Mouse (Mus musculus): ENCODE measurements around the gene Mef2c. TPM values are rescaled to one million over a fixed set of nuclear protein-coding genes. Genes with fewer than 3 reads are reported as not detected.

Gene Mef2c
- polyA plus RNA-seq, 1 experiment from 2014 or later: 30.6 TPM

- WGBS: 53% methylated on average over 8 of the region's 8 CpGs
- ATAC-seq: no peak
- H3K27ac ChIP-seq (ENCODE audit: low read length): no peak overlapping the region
- H3K4me2 ChIP-seq (ENCODE audit: low read depth, low read length): no peak overlapping the region
- H3K36me3 ChIP-seq (ENCODE audit: control insufficient read depth, insufficient read depth, low read length): no peaks in the 10 kb centered on the region
- no peak overlapping the region for H3K9ac ChIP-seq (ENCODE audit: low read depth, low read length)
- no peak overlapping the region for H3K4me3 ChIP-seq (ENCODE audit: low read length)
- H3K4me1 ChIP-seq (ENCODE audit: control insufficient read depth, insufficient read depth, low read length): 0 out of 2 replicates have a peak, but pooled peaks cover 3% of the 10 kb centered on the region
- no peaks in the 10 kb centered on the region for H3K9me3 ChIP-seq (ENCODE audit: control insufficient read depth, low read length)
- H3K27me3 ChIP-seq (replicated peaks; ENCODE audit: control insufficient read depth, insufficient read depth, low read length): no peaks in the 10 kb centered on the region
These were observed 70.2 kb downstream of the Mef2c start for GRCm38 (mm10) chr13:83573855-83574583.

DNA sequence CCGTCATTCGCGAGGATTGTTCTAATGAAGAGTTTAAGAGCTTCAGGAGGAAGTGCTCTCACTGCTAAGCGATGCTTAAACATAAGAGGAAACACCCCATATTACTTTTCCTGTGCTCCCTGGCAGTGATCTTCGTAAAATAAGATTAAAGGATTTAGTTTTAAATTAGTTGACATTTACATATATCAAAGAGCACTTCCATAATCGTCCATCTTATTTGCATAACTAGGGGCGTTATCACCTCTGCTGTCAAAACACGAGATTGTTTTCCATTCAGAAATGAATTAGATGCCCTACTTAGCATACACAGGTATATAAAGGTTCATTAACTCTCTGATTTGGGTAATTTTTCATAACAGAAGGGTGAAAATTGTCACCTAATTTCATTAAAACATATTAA lies 71.0 kb downstream of the Mef2c start:
- H3K4me3 ChIP-seq (ENCODE audit: low read length): no peak overlapping the region
- no peak overlapping the region for H3K4me2 ChIP-seq (ENCODE audit: low read depth, low read length)
- 71% methylated on average over 8 of the region's 8 CpGs for WGBS
- ATAC-seq: no peak
- H3K27ac ChIP-seq (ENCODE audit: low read length): no peak overlapping the region
- H3K27me3 ChIP-seq (replicated peaks; ENCODE audit: control insufficient read depth, insufficient read depth, low read length): no peaks in the 10 kb centered on the region
- no peaks in the 10 kb centered on the region for H3K9me3 ChIP-seq (ENCODE audit: control insufficient read depth, low read length)
- no peaks in the 10 kb centered on the region for H3K36me3 ChIP-seq (ENCODE audit: control insufficient read depth, insufficient read depth, low read length)
- 0 out of 2 replicates have a peak, but pooled peaks cover 3% of the 10 kb centered on the region for H3K4me1 ChIP-seq (ENCODE audit: control insufficient read depth, insufficient read depth, low read length)
- no peak overlapping the region for H3K9ac ChIP-seq (ENCODE audit: low read depth, low read length)

- Histone ChIP-seq H3K9ac (ENCODE audit: low read depth, low read length) (no peak overlapping the region), H3K4me2 (ENCODE audit: low read depth, low read length) (no peak overlapping the region), H3K9me3 (ENCODE audit: control insufficient read depth, low read length) (no peaks in the 10 kb centered on the region), H3K4me1 (ENCODE audit: control insufficient read depth, insufficient read depth, low read length) (no peaks in the 10 kb centered on the region), H3K27ac (ENCODE audit: low read length) (no peak overlapping the region), H3K36me3 (ENCODE audit: control insufficient read depth, insufficient read depth, low read length) (no peaks in the 10 kb centered on the region), H3K4me3 (ENCODE audit: low read length) (no peak overlapping the region), H3K27me3 (replicated peaks; ENCODE audit: control insufficient read depth, insufficient read depth, low read length) (no peaks in the 10 kb centered on the region)
- 89% methylated on average over 3 of the region's 3 CpGs for WGBS
- ATAC-seq: no peak
These were observed 75.6 kb downstream of the Mef2c start for GRCm38 (mm10) chr13:83579410-83579809.

GRCm38 (mm10) chr13:83580856-83581255 lies 77.0 kb downstream of the Mef2c start:
- Histone ChIP-seq H3K4me2 (ENCODE audit: low read depth, low read length) (no peak overlapping the region), H3K9ac (ENCODE audit: low read depth, low read length) (no peak overlapping the region), H3K36me3 (ENCODE audit: control insufficient read depth, insufficient read depth, low read length) (no peaks in the 10 kb centered on the region), H3K27ac (ENCODE audit: low read length) (no peak overlapping the region), H3K4me3 (ENCODE audit: low read length) (no peak overlapping the region), H3K9me3 (ENCODE audit: control insufficient read depth, low read length) (no peaks in the 10 kb centered on the region), H3K27me3 (replicated peaks; ENCODE audit: control insufficient read depth, insufficient read depth, low read length) (no peaks in the 10 kb centered on the region), H3K4me1 (ENCODE audit: control insufficient read depth, insufficient read depth, low read length) (no peaks in the 10 kb centered on the region)
- 88% methylated on average over 5 of the region's 5 CpGs for WGBS
- ATAC-seq: no peak

DNA sequence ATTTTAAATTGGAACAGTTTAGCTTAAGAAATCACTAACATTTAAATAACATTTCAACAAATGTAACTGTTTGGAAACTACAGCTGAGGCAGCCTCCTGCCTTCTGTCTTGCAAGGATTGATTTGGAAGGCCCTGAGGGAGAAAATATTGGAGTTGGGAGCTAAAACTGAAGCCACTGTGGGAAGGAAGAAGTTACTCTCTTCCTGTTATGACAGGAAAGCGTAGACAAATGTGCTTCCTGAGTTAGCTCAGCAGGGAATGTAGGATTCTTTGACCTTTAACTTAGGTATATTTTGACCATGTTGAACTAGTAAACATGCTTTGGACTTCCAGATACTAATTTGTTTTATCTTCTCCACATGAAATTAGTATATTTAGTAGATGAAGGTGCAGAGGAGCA lies 78.7 kb downstream of the Mef2c start:
- H3K27me3 ChIP-seq (replicated peaks; ENCODE audit: control insufficient read depth, insufficient read depth, low read length): no peaks in the 10 kb centered on the region
- no peak overlapping the region for H3K4me3 ChIP-seq (ENCODE audit: low read length)
- H3K4me2 ChIP-seq (ENCODE audit: low read depth, low read length): no peak overlapping the region
- H3K9ac ChIP-seq (ENCODE audit: low read depth, low read length): no peak overlapping the region
- whole genome bisulfite sequencing: 86% methylated on average over 1 of the region's 1 CpGs
- H3K27ac ChIP-seq (ENCODE audit: low read length): no peak overlapping the region
- no peaks in the 10 kb centered on the region for H3K9me3 ChIP-seq (ENCODE audit: control insufficient read depth, low read length)
- no peaks in the 10 kb centered on the region for H3K4me1 ChIP-seq (ENCODE audit: control insufficient read depth, insufficient read depth, low read length)
- no peaks in the 10 kb centered on the region for H3K36me3 ChIP-seq (ENCODE audit: control insufficient read depth, insufficient read depth, low read length)
- no peak for ATAC-seq

DNA sequence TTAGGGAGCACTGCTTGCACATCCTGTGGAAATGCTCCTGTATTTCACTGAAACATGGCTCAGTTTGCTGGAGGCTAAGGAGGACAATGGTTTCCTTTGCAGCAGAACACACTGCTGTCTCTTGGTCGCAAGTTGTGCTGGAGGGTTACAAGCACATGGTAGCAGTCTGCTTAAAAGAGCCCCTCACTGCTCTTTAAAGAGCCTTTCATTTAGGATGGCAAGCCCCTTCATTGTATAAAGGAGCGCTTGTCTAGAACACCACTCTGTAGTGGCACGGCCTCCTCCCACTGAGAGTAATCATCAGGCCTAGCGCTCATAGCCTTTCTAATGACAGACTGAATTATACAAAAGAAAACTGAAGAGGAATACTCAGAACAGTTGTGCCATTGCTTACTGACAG lies 80.0 kb downstream of the Mef2c start:
- H3K4me2 ChIP-seq (ENCODE audit: low read depth, low read length): no peak overlapping the region
- H3K4me1 ChIP-seq (ENCODE audit: control insufficient read depth, insufficient read depth, low read length): no peaks in the 10 kb centered on the region
- H3K4me3 ChIP-seq (ENCODE audit: low read length): no peak overlapping the region
- no peaks in the 10 kb centered on the region for H3K9me3 ChIP-seq (ENCODE audit: control insufficient read depth, low read length)
- 86% methylated on average over 4 of the region's 4 CpGs for WGBS
- H3K27me3 ChIP-seq (replicated peaks; ENCODE audit: control insufficient read depth, insufficient read depth, low read length): no peaks in the 10 kb centered on the region
- no peak for ATAC-seq
- H3K9ac ChIP-seq (ENCODE audit: low read depth, low read length): no peak overlapping the region
- no peaks in the 10 kb centered on the region for H3K36me3 ChIP-seq (ENCODE audit: control insufficient read depth, insufficient read depth, low read length)
- no peak overlapping the region for H3K27ac ChIP-seq (ENCODE audit: low read length)

- no peak for ATAC-seq
- no peaks in the 10 kb centered on the region for H3K4me1 ChIP-seq (ENCODE audit: control insufficient read depth, insufficient read depth, low read length)
- no peak overlapping the region for H3K27ac ChIP-seq (ENCODE audit: low read length)
- no peak overlapping the region for H3K4me3 ChIP-seq (ENCODE audit: low read length)
- H3K4me2 ChIP-seq (ENCODE audit: low read depth, low read length): no peak overlapping the region
- 82% methylated on average over 5 of the region's 5 CpGs for WGBS
- no peaks in the 10 kb centered on the region for H3K9me3 ChIP-seq (ENCODE audit: control insufficient read depth, low read length)
- H3K36me3 ChIP-seq (ENCODE audit: control insufficient read depth, insufficient read depth, low read length): no peaks in the 10 kb centered on the region
- H3K9ac ChIP-seq (ENCODE audit: low read depth, low read length): no peak overlapping the region
- no peaks in the 10 kb centered on the region for H3K27me3 ChIP-seq (replicated peaks; ENCODE audit: control insufficient read depth, insufficient read depth, low read length)
These were observed 81.5 kb downstream of the Mef2c start for GRCm38 (mm10) chr13:83585359-83585758.

DNA sequence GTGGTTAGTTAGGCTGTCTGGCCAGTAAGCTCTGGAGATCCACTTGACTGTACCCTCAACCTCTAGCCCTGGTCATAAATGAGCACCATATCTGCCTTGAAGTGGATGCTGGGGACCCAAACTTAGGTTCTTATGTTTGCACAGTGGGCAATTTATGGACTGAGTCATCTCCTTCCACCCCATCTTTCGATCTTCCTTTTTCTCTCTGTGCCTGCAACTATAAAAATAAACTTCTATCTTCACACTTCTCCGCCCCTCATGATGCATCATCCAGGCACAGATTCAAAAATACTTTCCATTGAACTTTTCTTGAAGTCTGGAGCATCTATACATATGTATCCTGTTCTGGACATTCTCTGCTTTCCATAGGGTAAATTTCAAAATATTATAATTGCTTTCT lies 84.4 kb downstream of the Mef2c start:
- 69% methylated on average over 2 of the region's 2 CpGs for WGBS
- no peak overlapping the region for H3K9ac ChIP-seq (ENCODE audit: low read depth, low read length)
- no peak for ATAC-seq
- no peak overlapping the region for H3K27ac ChIP-seq (ENCODE audit: low read length)
- no peak overlapping the region for H3K4me2 ChIP-seq (ENCODE audit: low read depth, low read length)
- H3K4me1 ChIP-seq (ENCODE audit: control insufficient read depth, insufficient read depth, low read length): no peaks in the 10 kb centered on the region
- H3K36me3 ChIP-seq (ENCODE audit: control insufficient read depth, insufficient read depth, low read length): no peaks in the 10 kb centered on the region
- H3K9me3 ChIP-seq (ENCODE audit: control insufficient read depth, low read length): no peaks in the 10 kb centered on the region
- no peaks in the 10 kb centered on the region for H3K27me3 ChIP-seq (replicated peaks; ENCODE audit: control insufficient read depth, insufficient read depth, low read length)
- no peak overlapping the region for H3K4me3 ChIP-seq (ENCODE audit: low read length)

DNA sequence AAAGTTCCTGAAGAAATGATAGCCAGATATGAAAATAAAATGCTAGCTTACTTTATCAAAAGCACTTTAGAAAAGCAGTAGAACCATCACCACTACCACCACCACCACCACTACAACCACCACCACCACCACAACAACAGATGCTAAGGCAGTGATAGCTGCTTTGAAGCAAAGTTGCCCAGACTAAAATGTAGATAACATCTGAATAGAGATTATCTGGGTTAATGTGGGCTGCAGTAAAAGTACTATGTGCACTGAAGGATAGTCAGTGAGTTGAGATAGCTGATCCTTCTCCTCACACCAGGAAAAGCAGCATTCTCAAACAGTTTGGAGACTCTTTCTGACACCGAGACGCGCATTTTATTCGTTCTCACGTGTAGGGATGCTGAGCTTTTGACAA lies 87.1 kb downstream of the Mef2c start:
- H3K9ac ChIP-seq (ENCODE audit: low read depth, low read length): no peak overlapping the region
- no peaks in the 10 kb centered on the region for H3K9me3 ChIP-seq (ENCODE audit: control insufficient read depth, low read length)
- H3K36me3 ChIP-seq (ENCODE audit: control insufficient read depth, insufficient read depth, low read length): no peaks in the 10 kb centered on the region
- ATAC-seq: no peak
- 90% methylated on average over 5 of the region's 5 CpGs for WGBS
- no peak overlapping the region for H3K4me2 ChIP-seq (ENCODE audit: low read depth, low read length)
- no peaks in the 10 kb centered on the region for H3K27me3 ChIP-seq (replicated peaks; ENCODE audit: control insufficient read depth, insufficient read depth, low read length)
- no peak overlapping the region for H3K4me3 ChIP-seq (ENCODE audit: low read length)
- no peaks in the 10 kb centered on the region for H3K4me1 ChIP-seq (ENCODE audit: control insufficient read depth, insufficient read depth, low read length)
- no peak overlapping the region for H3K27ac ChIP-seq (ENCODE audit: low read length)

- WGBS: 70% methylated on average over 1 of the region's 1 CpGs
- H3K36me3 ChIP-seq (ENCODE audit: control insufficient read depth, insufficient read depth, low read length): no peaks in the 10 kb centered on the region
- no peak for ATAC-seq
- H3K27ac ChIP-seq (ENCODE audit: low read length): no peak overlapping the region
- no peak overlapping the region for H3K4me2 ChIP-seq (ENCODE audit: low read depth, low read length)
- no peak overlapping the region for H3K4me3 ChIP-seq (ENCODE audit: low read length)
- no peaks in the 10 kb centered on the region for H3K4me1 ChIP-seq (ENCODE audit: control insufficient read depth, insufficient read depth, low read length)
- no peaks in the 10 kb centered on the region for H3K9me3 ChIP-seq (ENCODE audit: control insufficient read depth, low read length)
- no peak overlapping the region for H3K9ac ChIP-seq (ENCODE audit: low read depth, low read length)
- H3K27me3 ChIP-seq (replicated peaks; ENCODE audit: control insufficient read depth, insufficient read depth, low read length): no peaks in the 10 kb centered on the region
These were observed 91.6 kb downstream of the Mef2c start for GRCm38 (mm10) chr13:83595429-83595828.
